Mouse (Mus musculus) C2C12 (cell line): ENCODE data around the gene Apol9a. TPM values are rescaled to one million over a fixed set of nuclear protein-coding genes. Genes with fewer than 3 reads are reported as not detected.

Source experiments
- H3K27me3 ChIP-seq: one replicate; pipeline ENCODE4 v1.6.1; 2011; ENCODE audit not compliant: control insufficient read depth, insufficient read depth, insufficient read length
- H3K36me3 ChIP-seq: one replicate; pipeline ENCODE4 v1.6.1; 2011; ENCODE audit not compliant: control insufficient read depth, insufficient read depth
- H3K4me3 ChIP-seq: one replicate; pipeline ENCODE4 v1.5.1; 2011; ENCODE audit warnings: mild to moderate bottlenecking, control low read depth; ENCODE audit not compliant: poor library complexity, insufficient read depth, severe bottlenecking
- H3K79me2 ChIP-seq: one replicate; pipeline ENCODE4 v1.6.1; 2011; ENCODE audit not compliant: control insufficient read depth, insufficient read depth
- H3K79me3 ChIP-seq: one replicate; pipeline ENCODE4 v1.6.1; 2011; ENCODE audit warnings: low read depth, control low read depth
- H3ac ChIP-seq: one replicate; pipeline ENCODE3; 2011; ENCODE audit warnings: low read depth; ENCODE audit not compliant: control insufficient read depth, insufficient read length
- CEBPB ChIP-seq: IDR thresholded peaks from one replicate; pipeline ENCODE4 v1.6.1; 2011; ENCODE audit warnings: low read depth, mild to moderate bottlenecking, control low read depth, moderate library complexity
- CTCF ChIP-seq: IDR thresholded peaks from one replicate; pipeline ENCODE4 v1.5.1; 2011; ENCODE audit not compliant: control insufficient read depth, insufficient read depth, insufficient read length
- FOSL1 ChIP-seq: IDR thresholded peaks from one replicate; pipeline ENCODE4 v1.8.0; 2011; ENCODE audit warnings: mild to moderate bottlenecking, low read length; ENCODE audit not compliant: poor library complexity, insufficient read depth, severe bottlenecking
- MAX ChIP-seq: IDR thresholded peaks from one replicate; pipeline ENCODE4 v1.6.1; 2011; ENCODE audit warnings: mild to moderate bottlenecking, control low read depth
- MYOD1 ChIP-seq: IDR thresholded peaks from one replicate; pipeline ENCODE4 v1.6.1; 2011; ENCODE audit warnings: low read depth; ENCODE audit not compliant: control insufficient read depth, insufficient read length
- MYOG ChIP-seq: IDR thresholded peaks from one replicate; pipeline ENCODE4 v1.6.1; 2011; ENCODE audit not compliant: control insufficient read depth, insufficient read length; ENCODE audit errors: extremely low read depth
- USF1 ChIP-seq: IDR thresholded peaks from one replicate; pipeline ENCODE4 v1.6.1; 2011; ENCODE audit warnings: low read depth, mild to moderate bottlenecking, control low read depth, moderate library complexity
- polyA plus RNA-seq: library from polyadenylated mRNA; unstranded; fragments of >200 nt; fragmentation: generic; extraction: Trizol; gene quantifications from one replicate; pipeline ENCODE4 v1.2.1, GENCODE M21; 2012; ENCODE audit warnings: missing spikeins

The Apol9a gene
- polyA plus RNA-seq, 1 experiment: 18.1 TPM

DNA sequence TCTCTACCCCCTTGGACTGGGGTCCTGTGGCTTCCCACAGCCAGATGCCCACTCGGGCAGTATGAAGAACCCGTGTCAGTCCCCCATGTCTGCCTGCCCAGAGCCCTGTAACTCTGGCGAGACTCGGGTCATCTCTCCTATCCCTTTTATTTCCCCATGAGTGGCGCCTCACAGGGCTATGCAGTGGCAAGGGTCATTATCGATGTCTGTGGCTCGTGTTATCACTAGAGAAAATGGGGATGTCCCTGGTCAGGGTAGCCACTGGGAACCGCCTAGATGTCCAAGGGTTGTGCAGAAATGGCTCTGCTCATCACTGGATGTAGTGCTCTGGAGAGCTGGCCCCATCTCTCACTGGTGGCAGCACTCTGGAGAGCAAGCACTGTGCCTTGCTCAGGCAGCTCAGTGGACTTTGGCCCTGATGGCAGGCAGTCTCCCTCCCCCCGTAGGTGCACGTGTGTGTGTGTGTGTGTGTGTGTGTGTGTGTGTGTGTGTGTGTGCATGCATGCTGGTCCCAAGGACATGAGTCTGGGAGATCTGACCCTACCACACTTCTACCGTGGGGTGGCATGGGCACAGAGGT is 28.6 kb downstream of the Apol9a start:
- no peak overlapping the region for H3ac ChIP-seq
- H3K27me3 ChIP-seq: no peaks in the 10 kb centered on the region
- TF ChIP-seq MYOD1 (no peak), FOSL1 (no peak), CEBPB (no peak), USF1 (no peak), MAX (no peak), CTCF (no peak), MYOG (no peak)
- H3K79me2 ChIP-seq: no peaks in the 10 kb centered on the region
- no peaks in the 10 kb centered on the region for H3K79me3 ChIP-seq
- no peak overlapping the region for H3K4me3 ChIP-seq
- H3K36me3 ChIP-seq: no peaks in the 10 kb centered on the region

DNA sequence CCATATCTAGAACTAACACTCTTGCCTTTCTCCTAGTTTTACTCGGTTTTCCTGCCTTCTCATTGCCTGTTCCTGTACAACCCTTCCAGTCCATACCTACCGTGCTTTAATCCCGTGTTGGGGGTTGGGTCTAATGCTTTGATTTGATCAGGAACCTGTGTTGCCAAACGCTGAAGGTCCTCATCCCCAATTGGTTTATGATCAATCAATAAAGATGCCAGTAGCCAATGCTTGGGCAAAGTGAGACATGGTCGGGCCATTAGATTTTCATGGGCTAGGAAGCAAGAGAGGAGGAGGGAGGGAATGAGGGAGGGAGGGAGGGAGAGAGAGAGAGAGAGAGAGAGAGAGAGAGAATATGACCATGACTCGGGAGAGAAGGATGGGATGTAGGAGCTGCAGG is 29.5 kb downstream of the Apol9a start:
- Histone ChIP-seq H3ac (no peak overlapping the region), H3K36me3 (no peaks in the 10 kb centered on the region), H3K79me3 (no peaks in the 10 kb centered on the region), H3K4me3 (no peak overlapping the region), H3K27me3 (no peaks in the 10 kb centered on the region), H3K79me2 (no peaks in the 10 kb centered on the region)
- no peak for TF ChIP-seq CTCF
- TF ChIP-seq CEBPB: no peak
- no peak for TF ChIP-seq MYOD1
- no peak for TF ChIP-seq MYOG
- TF ChIP-seq FOSL1: no peak
- TF ChIP-seq USF1: no peak
- no peak for TF ChIP-seq MAX

DNA sequence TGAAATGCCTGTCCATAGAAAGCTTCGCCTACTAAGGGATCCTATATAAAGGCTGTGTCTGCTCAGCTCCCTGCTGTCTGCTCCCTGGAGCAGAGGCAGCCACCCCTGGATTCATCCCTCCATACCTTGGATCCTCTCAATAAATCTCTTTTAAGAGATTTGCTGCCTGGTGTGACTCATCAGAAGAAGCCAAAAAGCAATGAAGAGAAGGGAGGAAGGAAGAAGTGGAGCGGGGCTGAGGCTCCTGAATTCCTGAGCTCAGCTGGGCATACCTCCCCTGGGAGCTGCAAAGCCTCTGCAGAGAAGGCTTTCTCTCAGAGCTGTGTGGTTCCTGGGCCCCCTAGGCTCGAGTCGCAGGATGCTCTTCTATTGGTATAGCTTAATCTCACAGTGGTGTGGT is 31.0 kb downstream of the Apol9a start:
- peak; percentile 32 for TF ChIP-seq FOSL1
- TF ChIP-seq CEBPB: no peak
- Histone ChIP-seq H3K79me3 (no peaks in the 10 kb centered on the region), H3ac (no peak overlapping the region), H3K4me3 (no peak overlapping the region), H3K36me3 (no peaks in the 10 kb centered on the region), H3K79me2 (no peaks in the 10 kb centered on the region), H3K27me3 (no peaks in the 10 kb centered on the region)

DNA sequence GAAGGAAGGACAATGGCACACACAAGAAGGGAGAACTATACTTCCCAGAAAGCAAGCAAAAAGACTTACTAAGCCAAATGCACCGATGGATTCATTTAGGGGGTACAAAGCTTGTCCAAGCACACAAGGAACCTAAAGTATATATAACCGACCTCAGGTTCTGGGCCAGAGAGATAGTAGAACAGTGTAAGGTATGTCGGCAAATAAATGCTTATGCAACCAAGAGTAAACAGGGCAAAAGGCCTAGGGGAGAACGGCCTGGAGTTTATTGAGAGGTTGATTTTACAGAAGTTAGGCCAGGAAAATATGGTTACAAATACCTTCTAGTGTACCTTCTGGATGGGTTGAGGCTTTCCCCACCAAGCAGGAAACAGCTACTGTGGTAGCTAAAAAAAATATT is 33.5 kb downstream of the Apol9a start:
- Histone ChIP-seq H3K36me3 (no peaks in the 10 kb centered on the region), H3K79me3 (no peaks in the 10 kb centered on the region), H3ac (no peak overlapping the region), H3K27me3 (no peaks in the 10 kb centered on the region), H3K4me3 (no peak overlapping the region), H3K79me2 (no peaks in the 10 kb centered on the region)
- TF ChIP-seq MYOG: no peak
- no peak for TF ChIP-seq USF1
- no peak for TF ChIP-seq CEBPB
- TF ChIP-seq MYOD1: no peak
- no peak for TF ChIP-seq FOSL1
- TF ChIP-seq MAX: no peak
- no peak for TF ChIP-seq CTCF

DNA sequence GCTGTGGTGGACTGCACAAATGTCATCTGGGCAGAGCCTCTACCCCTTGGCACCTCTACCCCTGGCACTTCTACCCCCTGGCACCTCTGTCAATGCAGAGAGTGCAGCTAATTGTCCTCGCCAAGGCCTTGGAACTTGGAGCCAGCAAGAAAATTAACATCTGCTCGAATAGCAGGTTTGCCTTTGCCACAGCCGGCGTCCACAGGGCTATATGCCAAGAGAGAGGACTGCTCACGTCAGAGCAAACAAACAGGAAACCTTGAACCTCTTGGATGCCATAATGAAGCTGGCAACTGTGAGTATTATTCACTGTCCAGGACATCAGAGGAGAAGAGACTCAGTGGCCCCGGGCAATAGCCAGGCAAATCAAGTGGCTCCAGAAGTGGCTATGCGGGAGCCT is 34.0 kb downstream of the Apol9a start:
- Histone ChIP-seq H3K79me2 (no peaks in the 10 kb centered on the region), H3ac (no peak overlapping the region), H3K4me3 (no peak overlapping the region), H3K27me3 (no peaks in the 10 kb centered on the region), H3K79me3 (no peaks in the 10 kb centered on the region), H3K36me3 (no peaks in the 10 kb centered on the region)
- no peak for TF ChIP-seq FOSL1
- no peak for TF ChIP-seq CTCF
- TF ChIP-seq MAX: no peak
- no peak for TF ChIP-seq MYOG
- no peak for TF ChIP-seq MYOD1
- no peak for TF ChIP-seq USF1
- no peak for TF ChIP-seq CEBPB

DNA sequence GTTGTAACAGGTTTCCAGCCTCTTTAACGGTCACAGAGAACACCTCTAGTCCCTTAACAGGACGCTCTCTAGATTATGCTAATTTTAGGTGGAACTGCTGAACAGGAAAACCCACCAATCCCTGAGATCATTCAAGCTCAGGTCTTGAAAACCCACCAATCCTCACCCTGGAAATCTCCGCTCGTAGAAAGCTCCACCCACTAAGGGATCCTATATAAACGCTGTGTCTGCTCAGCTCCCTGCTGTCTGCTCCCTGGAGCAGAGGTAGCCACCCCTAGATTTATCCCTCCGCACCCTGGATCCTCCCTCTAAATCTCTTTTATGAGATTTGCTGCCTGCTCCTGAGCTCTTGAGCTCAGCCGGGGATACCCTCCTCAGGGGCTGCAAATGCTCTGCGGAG is 40.3 kb downstream of the Apol9a start:
- H3K79me2 ChIP-seq: no peaks in the 10 kb centered on the region
- TF ChIP-seq MYOG (no peak), USF1 (no peak), MAX (no peak), CTCF (no peak), FOSL1 (no peak), CEBPB (no peak), MYOD1 (no peak)
- H3K79me3 ChIP-seq: no peaks in the 10 kb centered on the region
- no peak overlapping the region for H3K4me3 ChIP-seq
- H3K36me3 ChIP-seq: no peaks in the 10 kb centered on the region
- no peak overlapping the region for H3ac ChIP-seq
- H3K27me3 ChIP-seq: no peaks in the 10 kb centered on the region
